Mouse (Mus musculus): Measurements from ENCODE around the gene Tdpoz3. TPM values are rescaled to one million over a fixed set of nuclear protein-coding genes. Genes with fewer than 3 reads are reported as not detected.

Gene Tdpoz3
- polyA plus RNA-seq (2012), result not detected in 2 replicates

DNA sequence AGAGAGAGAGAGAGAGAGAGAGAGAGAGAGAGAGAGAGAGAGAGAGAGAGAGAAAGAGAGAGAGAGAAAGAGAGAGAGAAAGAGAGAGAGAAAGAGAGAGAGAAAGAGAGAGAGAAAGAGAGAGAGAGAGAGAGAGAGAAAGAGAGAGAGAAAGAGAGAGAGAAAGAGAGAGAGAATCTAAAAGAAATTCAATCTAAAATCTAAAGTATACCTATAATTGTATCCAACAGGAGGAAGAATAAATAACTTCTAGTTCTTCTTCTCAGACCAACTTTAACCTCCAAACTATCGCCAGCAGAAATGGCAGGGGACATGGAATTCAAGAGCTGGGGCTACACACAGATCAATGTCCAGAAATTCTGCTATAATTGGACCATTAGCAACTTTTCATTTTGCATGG, at the start of gene Tdpoz3:
Tdpoz3 (plus strand) TSS at position 301 of the 400 bp plus-strand sequence.

DNA sequence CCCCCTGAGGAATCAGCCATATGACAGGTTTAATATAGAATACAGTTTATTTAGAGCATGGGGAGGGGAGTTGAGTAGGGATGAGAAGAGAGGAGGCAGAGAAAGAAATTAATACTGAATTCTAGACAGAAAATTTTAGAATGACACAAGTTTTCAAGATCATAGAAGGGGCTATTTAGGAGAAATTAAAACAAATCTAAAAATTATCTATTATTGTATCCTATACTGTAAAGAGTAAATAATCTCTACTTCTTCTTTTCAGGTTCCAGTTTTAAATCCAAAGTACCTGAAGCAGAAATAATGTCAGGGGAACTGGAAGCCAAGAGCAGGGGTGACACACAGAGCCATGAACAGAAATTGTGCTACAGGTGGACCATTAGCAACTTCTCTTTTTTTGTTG, 29.7 kb upstream of the Tdpoz3 start, which contains the start of gene Tdpoz4:
Tdpoz4 (plus strand) TSS at position 301 of the 400 bp plus-strand sequence.

Other genes starting within 250 kb of the Tdpoz3 start
- not detected in 2 replicates for gene Tdpoz2, start 173.3 kb upstream of the Tdpoz3 start, polyA plus RNA-seq (2012)
- not detected in 2 replicates for gene Tdpoz1, start 149.7 kb upstream of the Tdpoz3 start, polyA plus RNA-seq (2012)
- gene Gm37596, start 132.9 kb upstream of the Tdpoz3 start, polyA plus RNA-seq (2012), result not detected in 2 replicates
- gene Gm5773, start 53.0 kb upstream of the Tdpoz3 start, polyA plus RNA-seq (2012), result not detected in 2 replicates
- gene Tdpoz4, start 29.6 kb upstream of the Tdpoz3 start, polyA plus RNA-seq (2012), result not detected in 2 replicates
- not detected in 2 replicates for gene Gm9117, start 117.5 kb downstream of the Tdpoz3 start, polyA plus RNA-seq (2012)
- not detected in 2 replicates for gene Tdpoz5, start 135.3 kb downstream of the Tdpoz3 start, polyA plus RNA-seq (2012)
- gene Gm9125, start 228.9 kb downstream of the Tdpoz3 start, polyA plus RNA-seq (2012), result not detected in 2 replicates
- gene Gm10697, start 246.6 kb downstream of the Tdpoz3 start, polyA plus RNA-seq (2012), result not detected in 2 replicates